Mouse (Mus musculus) frontal cortex, adult (tissue): ENCODE data around the gene Olfr874.
A peak's percentile ranks its signal among the peaks of the same experiment; 100 is the strongest.
"Not testable (repeated sequence)": the region's sequence is repeated elsewhere in the genome, so short reads cannot be mapped to it uniquely, and the experiment has no call there.

Experiments
- ATAC-seq: cut with Nextera tagmentation; 2 replicates; pipeline ENCODE4 v1.9.2; 2017; ENCODE audit warnings: mild to moderate bottlenecking, moderate library complexity, mixed read lengths; ENCODE audit not compliant: low TSS enrichment

Olfr874 gene

GRCm38 (mm10) chr9:37744806-37745205 is at the start of gene Olfr874:
Gene Olfr874, plus strand, starts transcription at chr9:37745106.
- ATAC-seq = no peak

GRCm38 (mm10) chr9:37716150-37716549 is 28.8 kb upstream of the Olfr874 start, which contains the start of gene Olfr160:
Gene Olfr160, minus strand, starts transcription at chr9:37716250.
- ATAC-seq = no peak

GRCm38 (mm10) chr9:37734310-37734709 is 10.6 kb upstream of the Olfr874 start:
- no peak for ATAC-seq

GRCm38 (mm10) chr9:37750319-37751075 is 5.6 kb downstream of the Olfr874 start:
- peak; percentile 98 for ATAC-seq

GRCm38 (mm10) chr9:37751467-37751866 is 6.6 kb downstream of the Olfr874 start:
- no peak for ATAC-seq

- no peak for ATAC-seq
Observed at GRCm38 (mm10) chr9:37752006-37752405, 7.1 kb downstream of the Olfr874 start.

GRCm38 (mm10) chr9:37761728-37762127 is 16.8 kb downstream of the Olfr874 start:
- ATAC-seq = no peak

- ATAC-seq = no peak
Observed at GRCm38 (mm10) chr9:37762541-37762940, 17.6 kb downstream of the Olfr874 start.

- ATAC-seq = no peak
Observed at GRCm38 (mm10) chr9:37770661-37771060, 25.8 kb downstream of the Olfr874 start.

- no peak for ATAC-seq
Observed at GRCm38 (mm10) chr9:37771759-37772158, 26.9 kb downstream of the Olfr874 start, which contains the start of gene Olfr875. Gene Olfr875, plus strand, starts transcription at chr9:37771857.

GRCm38 (mm10) chr9:37782766-37783260 is 37.9 kb downstream of the Olfr874 start:
- ATAC-seq = peak; percentile 44

- not testable (repeated sequence) for ATAC-seq
Observed at GRCm38 (mm10) chr9:37783394-37784387, 38.8 kb downstream of the Olfr874 start.

GRCm38 (mm10) chr9:37786411-37786810 is 41.5 kb downstream of the Olfr874 start:
- no peak for ATAC-seq
